Mouse (Mus musculus) kidney, embryonic 16.5 days (tissue): ENCODE results near the gene AW822073. TPM values are rescaled to one million over a fixed set of nuclear protein-coding genes. Genes with fewer than 3 reads are reported as not detected.
"Not testable (repeated sequence)": the region's sequence is repeated elsewhere in the genome, so short reads cannot be mapped to it uniquely, and the experiment has no call there.

Experiments
- ATAC-seq: fragments of 200-750 bp; cut with Nextera tagmentation; 2 replicates; pipeline ENCODE4 v1.8.0; 2017; ENCODE audit warnings: moderate TSS enrichment; ENCODE audit not compliant: low FRiP score, low TSS enrichment
- H3K27ac ChIP-seq: fragments of 300-500 bp; sonication (generic); 2 replicates; pipeline ENCODE4 v1.5.1; 2014; ENCODE audit warnings: low read length
- H3K27me3 ChIP-seq: fragments of 300-500 bp; sonication (generic); 2 replicates; pipeline ENCODE4 v1.6.1; 2014; ENCODE audit warnings: low read length, control low read depth, mixed read lengths; ENCODE audit not compliant: insufficient read depth
- H3K36me3 ChIP-seq: fragments of 300-500 bp; sonication (generic); 2 replicates; pipeline ENCODE4 v1.6.1; 2014; ENCODE audit warnings: low read length, control low read depth, mixed read lengths; ENCODE audit not compliant: insufficient read depth
- H3K4me1 ChIP-seq: fragments of 300-500 bp; sonication (generic); 2 replicates; pipeline ENCODE4 v1.6.1; 2014; ENCODE audit warnings: low read length, control low read depth, mixed read lengths; ENCODE audit not compliant: insufficient read depth
- H3K4me2 ChIP-seq: fragments of 300-500 bp; sonication (generic); replicated peaks from 2 replicates; pipeline ENCODE4 v1.6.1; 2014; ENCODE audit warnings: low read depth, low read length
- H3K4me3 ChIP-seq: fragments of 300-500 bp; sonication (generic); 2 replicates; pipeline ENCODE4 v1.5.1; 2014; ENCODE audit warnings: mild to moderate bottlenecking, low read length
- H3K9ac ChIP-seq: fragments of 300-500 bp; sonication (generic); replicated peaks from 2 replicates; pipeline ENCODE4 v1.6.1; 2014; ENCODE audit warnings: low read length
- H3K9me3 ChIP-seq: fragments of 300-500 bp; sonication (generic); 2 replicates; pipeline ENCODE4 v1.6.1; 2016; ENCODE audit warnings: low read length, control low read depth
- WGBS: fragments of 180-500 bp; shearing (Covaris S2); extraction: QIAGEN DNeasy Blood & Tissue Kit; methylation state at CpG from one replicate; pipeline ENCODE4 v1.1.7; 2014; 5-methylcytosine and 5-hydroxymethylcytosine counted together
- polyA plus RNA-seq: library from polyadenylated mRNA; unstranded; fragments of >200 nt; fragmentation: Nextera tagmentation; extraction: Ambion mirVana; gene quantifications from 2 replicates; pipeline ENCODE4 v1.2.1, GENCODE M21; 2015

The AW822073 gene
- polyA plus RNA-seq, 1 experiment from 2014 or later: not detected

GRCm38 (mm10) chr10:58221571-58221970 lies 3.2 kb downstream of the AW822073 start:
- H3K4me2 ChIP-seq, ATAC-seq, H3K4me3 ChIP-seq, H3K4me1 ChIP-seq, H3K36me3 ChIP-seq, H3K27ac ChIP-seq, H3K9me3 ChIP-seq, H3K9ac ChIP-seq, H3K27me3 ChIP-seq: not testable (repeated sequence)
- 76% methylated on average over 2 of the region's 2 CpGs for WGBS

- Histone ChIP-seq H3K27me3 (no peaks in the 10 kb centered on the region), H3K4me3 (no peak overlapping the region), H3K36me3 (no peaks in the 10 kb centered on the region), H3K9me3 (no peaks in the 10 kb centered on the region), H3K27ac (no peak overlapping the region), H3K9ac (no peak overlapping the region), H3K4me1 (no peaks in the 10 kb centered on the region), H3K4me2 (no peak overlapping the region)
- no peak for ATAC-seq
- 82% methylated on average over 6 of the region's 6 CpGs for WGBS
These were observed 4.0 kb downstream of the AW822073 start for GRCm38 (mm10) chr10:58220726-58221125.

GRCm38 (mm10) chr10:58217366-58217765 lies 7.4 kb downstream of the AW822073 start:
- no peak for ATAC-seq
- H3K4me3 ChIP-seq: no peak overlapping the region
- H3K27ac ChIP-seq: no peak overlapping the region
- no peaks in the 10 kb centered on the region for H3K9me3 ChIP-seq
- no peak overlapping the region for H3K4me2 ChIP-seq
- no peaks in the 10 kb centered on the region for H3K27me3 ChIP-seq
- H3K4me1 ChIP-seq: no peaks in the 10 kb centered on the region
- H3K36me3 ChIP-seq: no peaks in the 10 kb centered on the region
- WGBS: 82% methylated on average over 3 of the region's 3 CpGs
- no peak overlapping the region for H3K9ac ChIP-seq

GRCm38 (mm10) chr10:58215353-58215752 lies 9.4 kb downstream of the AW822073 start:
- Histone ChIP-seq H3K4me1 (no peaks in the 10 kb centered on the region), H3K4me3 (no peak overlapping the region), H3K36me3 (no peaks in the 10 kb centered on the region), H3K9ac (no peak overlapping the region), H3K27ac (no peak overlapping the region), H3K4me2 (no peak overlapping the region), H3K27me3 (no peaks in the 10 kb centered on the region), H3K9me3 (no peaks in the 10 kb centered on the region)
- no peak for ATAC-seq
- 90% methylated on average over 1 of the region's 1 CpGs for WGBS

- H3K4me3 ChIP-seq: no peak overlapping the region
- no peaks in the 10 kb centered on the region for H3K4me1 ChIP-seq
- H3K27ac ChIP-seq: no peak overlapping the region
- no peaks in the 10 kb centered on the region for H3K9me3 ChIP-seq
- no peak overlapping the region for H3K4me2 ChIP-seq
- H3K9ac ChIP-seq: no peak overlapping the region
- ATAC-seq: no peak
- H3K36me3 ChIP-seq: no peaks in the 10 kb centered on the region
- H3K27me3 ChIP-seq: no peaks in the 10 kb centered on the region
- WGBS: 75% methylated on average over 5 of the region's 5 CpGs
These were observed 9.8 kb downstream of the AW822073 start for GRCm38 (mm10) chr10:58214934-58215333.

- Histone ChIP-seq H3K4me1 (no peaks in the 10 kb centered on the region), H3K27me3 (no peaks in the 10 kb centered on the region), H3K9me3 (no peaks in the 10 kb centered on the region), H3K4me3 (no peak overlapping the region), H3K27ac (no peak overlapping the region), H3K9ac (no peak overlapping the region), H3K36me3 (no peaks in the 10 kb centered on the region), H3K4me2 (no peak overlapping the region)
- no peak for ATAC-seq
These were observed 10.2 kb downstream of the AW822073 start for GRCm38 (mm10) chr10:58214497-58214896.

GRCm38 (mm10) chr10:58212230-58212629 lies 12.5 kb downstream of the AW822073 start:
- Histone ChIP-seq H3K36me3 (no peaks in the 10 kb centered on the region), H3K9ac (no peak overlapping the region), H3K9me3 (no peaks in the 10 kb centered on the region), H3K4me1 (no peaks in the 10 kb centered on the region), H3K27me3 (no peaks in the 10 kb centered on the region), H3K4me3 (no peak overlapping the region), H3K4me2 (no peak overlapping the region), H3K27ac (no peak overlapping the region)
- no peak for ATAC-seq
- WGBS: 73% methylated on average over 7 of the region's 7 CpGs

- H3K4me3 ChIP-seq: no peak overlapping the region
- no peaks in the 10 kb centered on the region for H3K36me3 ChIP-seq
- no peak overlapping the region for H3K4me2 ChIP-seq
- H3K27me3 ChIP-seq: no peaks in the 10 kb centered on the region
- no peak for ATAC-seq
- 94% methylated on average over 2 of the region's 2 CpGs for WGBS
- no peak overlapping the region for H3K27ac ChIP-seq
- no peaks in the 10 kb centered on the region for H3K9me3 ChIP-seq
- no peaks in the 10 kb centered on the region for H3K4me1 ChIP-seq
- H3K9ac ChIP-seq: no peak overlapping the region
These were observed 13.5 kb downstream of the AW822073 start for GRCm38 (mm10) chr10:58211213-58211612.

GRCm38 (mm10) chr10:58210514-58210913 lies 14.2 kb downstream of the AW822073 start:
- Histone ChIP-seq H3K9ac (no peak overlapping the region), H3K27ac (no peak overlapping the region), H3K36me3 (no peaks in the 10 kb centered on the region), H3K4me1 (no peaks in the 10 kb centered on the region), H3K27me3 (no peaks in the 10 kb centered on the region), H3K9me3 (peaks cover 5% of the 10 kb centered on the region), H3K4me3 (no peak overlapping the region), H3K4me2 (no peak overlapping the region)
- 72% methylated on average over 1 of the region's 1 CpGs for WGBS
- no peak for ATAC-seq

GRCm38 (mm10) chr10:58209710-58210467 lies 14.8 kb downstream of the AW822073 start:
- 69% methylated on average over 2 of the region's 2 CpGs for WGBS
- H3K4me2 ChIP-seq: no peak overlapping the region

More at GRCm38 (mm10) chr10:58209710-58210467, 14.8 kb downstream of the AW822073 start:
- Histone ChIP-seq H3K36me3 (no peaks in the 10 kb centered on the region), H3K9me3 (peaks cover 5% of the 10 kb centered on the region), H3K4me1 (no peaks in the 10 kb centered on the region), H3K27ac (no peak overlapping the region), H3K9ac (no peak overlapping the region), H3K4me3 (no peak overlapping the region), H3K27me3 (no peaks in the 10 kb centered on the region)
- no peak for ATAC-seq
